Mouse (Mus musculus) G1E-ER4 (cell line): Measurements from ENCODE around the gene Senp7. TPM values are rescaled to one million over a fixed set of nuclear protein-coding genes. Genes with fewer than 3 reads are reported as not detected.
A peak's percentile ranks its signal among the peaks of the same experiment; 100 is the strongest.

Experiments
- GATA1 ChIP-seq: IDR thresholded peaks from one replicate; pipeline ENCODE4 v1.8.0; 2012; ENCODE audit warnings: low read length, inconsistent platforms
- polyA plus RNA-seq: library from polyadenylated mRNA; stranded (reverse); fragments of >175 nt; gene quantifications from 2 replicates; pipeline ENCODE4 v1.2.3, GENCODE M21; 2012

The Senp7 gene
- polyA plus RNA-seq, 1 experiment, result 31.5 TPM

- TF ChIP-seq GATA1, result no peak
These were observed 8.9 kb downstream of the Senp7 start for GRCm38 (mm10) chr16:56056944-56057590.

GRCm38 (mm10) chr16:56058151-56058550, 10.0 kb downstream of the Senp7 start:
- TF ChIP-seq GATA1, result no peak

DNA sequence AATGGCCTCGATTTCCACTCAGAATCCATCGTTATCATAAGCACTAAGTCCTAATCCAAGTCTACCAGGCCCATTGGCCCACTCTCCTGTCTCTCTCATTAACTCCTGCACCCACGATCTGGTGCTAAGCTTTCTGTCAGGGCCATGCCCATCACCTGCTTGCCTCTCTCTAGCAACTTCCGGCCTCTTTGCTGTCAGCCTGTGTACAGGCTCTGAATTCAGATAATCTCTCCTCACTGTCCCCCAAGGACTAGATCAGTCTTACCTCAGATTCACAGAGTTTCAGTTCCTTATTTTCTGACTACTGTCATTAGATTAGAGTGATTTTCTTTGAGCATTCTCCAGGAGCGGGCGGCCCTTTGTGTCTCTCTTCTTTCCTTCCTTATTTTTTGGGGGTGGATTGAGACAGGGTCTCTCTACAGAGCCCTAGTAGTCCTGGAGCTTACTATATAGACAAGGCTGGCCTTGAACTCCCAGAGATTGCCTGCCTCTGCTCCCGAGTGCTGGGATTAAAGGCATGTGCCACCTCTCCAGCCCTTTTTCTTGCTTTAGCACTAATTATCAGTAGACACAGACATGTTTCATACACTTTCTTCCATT, 14.0 kb downstream of the Senp7 start:
- no peak for TF ChIP-seq GATA1

DNA sequence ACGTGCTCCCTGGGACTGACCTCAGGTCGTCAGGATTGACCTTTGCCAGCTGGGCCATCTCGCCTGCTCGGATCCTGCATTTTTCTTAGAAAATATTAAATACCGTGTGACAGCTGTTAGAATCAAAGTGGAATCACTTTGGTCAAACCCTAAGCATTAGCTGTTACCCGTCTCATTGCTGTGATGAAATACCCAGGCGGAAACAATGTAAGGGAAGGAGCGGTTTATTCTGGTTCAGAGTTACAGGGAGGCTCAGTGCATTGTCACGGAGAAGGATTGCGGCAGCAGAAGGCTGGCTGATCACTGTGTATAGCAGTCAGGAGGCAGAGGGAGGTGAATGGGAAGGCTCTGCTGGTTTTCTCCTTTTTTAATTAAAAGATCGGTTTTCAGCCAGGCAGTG, 14.8 kb downstream of the Senp7 start:
- TF ChIP-seq GATA1, result no peak

DNA sequence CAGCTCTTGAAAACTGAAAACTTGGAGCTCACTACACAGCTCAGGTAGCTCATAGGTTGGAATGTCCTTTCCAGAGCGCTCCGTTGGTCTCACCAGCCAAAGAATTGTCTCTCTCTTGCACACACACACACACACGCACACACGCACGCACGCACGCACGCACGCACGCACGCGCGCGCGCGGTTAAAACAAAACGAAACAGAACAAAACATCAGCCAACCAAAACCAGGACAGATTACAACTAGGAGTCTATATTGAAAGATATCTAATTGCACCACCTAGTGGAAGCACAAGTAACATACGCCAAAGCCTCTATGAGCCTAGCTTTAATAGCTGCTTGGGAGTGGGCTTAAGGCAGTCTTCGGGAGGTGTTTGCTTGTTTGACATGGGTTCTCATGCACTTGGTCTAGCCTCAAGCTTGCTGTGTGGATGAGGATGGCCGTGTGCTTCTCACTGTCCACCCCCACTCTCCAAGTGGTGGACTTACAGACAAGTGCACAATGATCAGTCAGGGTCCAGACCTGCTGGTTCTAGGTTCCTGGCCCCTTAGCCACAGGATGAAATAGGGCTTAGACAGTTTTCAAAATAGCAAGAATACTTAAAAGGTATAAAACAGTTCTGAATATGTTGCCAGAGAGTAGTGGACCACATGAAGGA, 16.3 kb downstream of the Senp7 start:
- TF ChIP-seq GATA1, result no peak

DNA sequence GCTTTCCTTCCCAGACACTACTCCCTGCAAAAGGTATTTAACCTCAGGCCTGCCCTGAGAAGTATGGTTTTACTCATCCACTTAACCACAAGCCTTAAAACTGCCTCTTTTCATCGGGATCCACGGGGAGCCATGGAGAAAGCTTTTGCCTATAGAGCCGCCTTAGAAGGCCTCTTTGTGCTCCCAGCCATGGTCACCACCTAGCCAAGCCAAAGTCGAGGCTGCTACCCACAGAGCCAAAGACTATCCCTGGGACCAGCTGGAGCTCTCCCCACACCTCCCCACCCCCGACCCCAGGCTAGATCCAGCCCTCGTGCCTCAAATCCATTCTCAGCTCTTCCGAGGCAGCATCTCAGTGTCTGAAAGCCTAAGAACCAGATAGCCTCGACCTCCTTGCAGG, 18.0 kb downstream of the Senp7 start:
- no peak for TF ChIP-seq GATA1

DNA sequence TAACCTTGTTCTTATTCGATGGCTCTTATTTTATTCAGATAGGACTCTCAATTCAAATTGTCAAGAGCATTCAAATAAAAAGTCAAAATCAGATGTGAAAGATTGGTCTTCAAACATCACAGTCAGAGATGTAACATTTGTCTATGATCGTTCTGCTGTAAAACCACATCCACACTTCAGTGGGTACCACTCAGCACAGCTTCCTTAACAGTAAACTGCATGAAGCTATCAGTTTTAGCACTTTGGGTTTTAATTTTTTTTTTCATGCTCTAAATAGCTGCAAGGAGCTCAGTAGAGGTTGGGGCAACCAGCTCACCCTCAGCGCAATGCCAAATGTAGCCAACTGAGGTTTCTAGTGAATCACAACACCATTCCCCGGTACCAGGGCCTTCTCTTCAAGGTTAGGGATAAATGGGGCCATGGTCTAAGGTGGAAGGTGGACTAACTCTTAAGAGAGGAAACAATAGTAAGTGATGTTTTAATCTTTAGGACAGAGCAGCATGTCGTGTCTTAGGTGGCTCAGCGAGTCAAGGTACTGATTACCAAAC, 20.5 kb downstream of the Senp7 start:
- no peak for TF ChIP-seq GATA1

DNA sequence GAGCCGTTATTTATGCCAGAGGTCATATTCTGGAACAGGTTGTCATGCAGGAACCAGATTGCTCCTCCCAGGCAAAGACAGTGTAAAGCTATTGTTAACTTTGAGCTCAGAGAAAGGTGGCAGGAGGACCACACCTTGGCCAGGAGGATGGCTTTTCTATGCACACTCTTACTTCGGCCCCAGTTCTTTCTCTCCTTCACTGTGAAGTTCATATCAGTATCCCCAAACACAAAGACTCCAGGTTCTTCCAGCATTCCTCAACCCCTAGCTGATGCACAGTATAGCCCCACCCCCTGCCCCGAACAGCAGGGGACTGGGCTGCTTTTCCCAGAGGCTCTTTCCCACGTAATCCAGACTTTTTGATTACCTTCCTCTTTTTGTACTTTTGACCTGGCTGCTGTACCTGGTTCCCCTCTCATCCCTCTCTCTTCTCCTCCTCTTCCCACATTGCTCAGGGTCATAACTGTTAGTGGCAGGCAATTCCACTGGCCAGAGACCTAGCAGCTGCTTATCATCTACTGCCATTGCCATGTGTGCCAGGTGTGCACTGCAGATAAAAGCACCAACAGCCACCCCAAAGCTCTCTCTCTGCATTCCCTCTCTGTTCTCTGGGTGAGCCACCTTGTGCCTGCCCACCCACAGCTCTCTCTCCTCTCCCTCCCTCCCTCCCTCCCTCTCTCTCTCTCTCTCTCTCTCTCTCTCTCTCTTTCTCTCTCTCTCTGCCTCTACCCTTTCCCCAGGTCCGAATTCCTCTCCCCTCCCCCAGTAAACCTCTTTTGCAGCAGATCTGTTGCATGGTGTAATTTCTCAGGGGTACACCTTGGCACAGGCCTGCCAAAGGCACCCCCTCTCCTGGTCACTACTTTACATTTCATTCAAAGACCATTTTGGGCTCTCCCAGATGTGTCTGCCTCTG, 23.4 kb downstream of the Senp7 start:
- TF ChIP-seq GATA1, result peak; percentile 65

GRCm38 (mm10) chr16:56072533-56072932, 24.4 kb downstream of the Senp7 start:
- TF ChIP-seq GATA1, result no peak

- TF ChIP-seq GATA1, result no peak
These were observed 26.0 kb downstream of the Senp7 start for GRCm38 (mm10) chr16:56074122-56074521.

GRCm38 (mm10) chr16:56074565-56074964, 26.4 kb downstream of the Senp7 start:
- TF ChIP-seq GATA1, result no peak

DNA sequence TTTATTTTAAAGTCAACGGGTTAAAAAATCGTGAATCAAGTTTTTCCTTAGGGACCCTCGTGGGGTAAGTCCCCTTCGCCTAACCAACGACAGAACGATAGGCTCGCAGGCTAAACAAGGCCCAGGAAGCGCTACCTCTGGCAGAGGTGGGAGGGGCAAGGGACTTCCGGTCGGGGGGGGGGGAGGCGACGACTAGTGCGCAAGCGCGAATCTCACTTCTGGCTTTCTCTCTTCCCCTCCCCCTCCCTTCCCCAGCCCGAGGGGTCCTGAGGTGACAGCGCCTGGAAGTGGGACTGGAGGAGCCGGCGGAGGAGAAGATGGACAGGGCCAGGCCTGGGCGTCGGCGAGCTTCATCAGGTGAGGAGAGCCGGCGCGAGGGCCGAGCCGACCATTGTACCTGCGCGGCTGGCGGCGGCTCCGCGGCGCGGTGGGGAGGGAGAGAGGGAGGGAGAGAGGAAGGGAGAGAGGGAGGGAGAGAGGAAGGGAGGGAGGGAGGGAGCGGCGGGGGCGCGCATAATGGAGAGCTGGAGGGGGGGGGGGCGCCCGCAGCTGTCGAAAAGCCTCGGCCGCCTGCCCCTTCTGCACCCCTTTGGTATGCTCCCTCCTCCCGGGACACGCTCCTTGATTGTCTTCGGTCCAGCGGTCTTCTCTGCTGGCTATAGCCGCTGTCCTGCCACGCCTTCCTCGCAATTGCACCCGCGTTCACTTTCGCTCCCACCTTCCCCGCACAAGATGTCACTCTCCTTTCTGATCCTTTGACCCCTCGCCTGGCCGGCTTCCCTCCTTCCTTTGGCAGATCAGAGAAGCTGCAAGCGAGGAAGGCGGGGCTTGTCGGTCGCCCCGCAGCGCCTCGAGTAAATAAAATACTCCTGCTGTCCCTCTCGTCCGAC, 27.3 kb downstream of the Senp7 start:
- TF ChIP-seq GATA1, result no peak

DNA sequence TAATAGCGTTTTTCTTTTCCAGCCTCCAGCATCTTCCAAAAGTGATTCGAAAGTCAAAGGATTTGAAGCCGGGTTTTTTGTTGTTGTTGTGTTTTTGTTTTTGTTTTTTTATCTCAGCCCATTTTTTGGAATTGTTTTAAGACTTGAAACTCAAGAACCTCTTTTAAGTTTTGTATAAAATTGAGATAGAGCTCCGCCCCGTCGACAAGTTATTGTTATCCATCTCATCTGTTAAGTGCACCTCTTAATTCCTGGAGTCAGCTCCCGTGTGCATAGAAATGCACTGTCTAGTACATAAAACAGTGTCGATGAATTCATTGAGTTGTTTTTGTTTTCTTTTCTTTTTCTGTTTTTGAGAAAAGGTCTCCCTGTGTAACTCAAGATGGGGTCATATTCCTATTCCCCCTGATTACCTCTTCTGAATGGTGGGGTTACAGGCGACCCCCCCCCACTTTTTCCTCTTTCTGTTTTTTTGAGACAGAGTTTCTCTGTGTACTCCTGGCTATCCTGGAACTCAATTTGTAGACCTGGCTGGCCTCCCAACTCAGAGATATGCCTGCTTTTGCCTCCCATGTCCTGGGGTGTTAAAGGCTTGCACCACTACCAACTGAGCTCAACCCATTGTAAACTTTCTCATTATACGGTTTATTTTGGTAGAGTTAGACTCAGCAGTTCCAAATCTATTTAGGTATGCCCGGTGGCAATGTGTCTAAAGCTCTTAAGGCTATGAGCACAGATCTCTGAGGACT, 28.2 kb downstream of the Senp7 start:
- no peak for TF ChIP-seq GATA1

- no peak for TF ChIP-seq GATA1
These were observed 31.3 kb downstream of the Senp7 start for GRCm38 (mm10) chr16:56079419-56079818.
